Mouse (Mus musculus): ENCODE measurements at regions not wholly inside any gene's neighbourhood (a gene's known extent, or its start where the extent isn't known, plus 50 kb on each side); places are given as distances from the start of the nearest gene placed in this dataset.
A peak's percentile ranks its signal among the peaks of the same experiment; 100 is the strongest.

DNA sequence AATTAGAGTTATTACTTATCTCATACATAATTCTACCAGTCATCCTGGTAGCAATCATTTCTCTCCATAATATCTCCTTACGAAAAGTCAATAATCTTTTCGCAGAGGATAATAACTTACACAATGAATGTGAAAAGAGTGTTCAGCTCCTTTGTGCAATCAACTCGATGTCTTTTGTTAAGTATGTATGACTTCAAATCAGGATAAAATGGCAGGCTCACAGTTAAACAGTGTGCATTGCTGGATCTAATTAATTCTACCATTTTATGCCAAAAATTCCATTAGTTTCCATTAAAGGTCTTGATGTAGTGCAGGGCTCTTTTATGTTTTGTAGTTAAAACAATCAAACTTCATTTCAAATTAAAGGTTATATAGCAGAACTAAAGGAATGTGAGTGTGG, 239.6 kb upstream of the Robo2 start:
- DNase-seq (ENCODE audit: extremely low spot score in 1 of 2, low spot score in 2 of 2): no peak
- Histone ChIP-seq H3K4me3 (no peak overlapping the region), H3K27ac (no peak overlapping the region)
- no peak for TF ChIP-seq CTCF (IDR thresholded peaks at IDR 0.05)
- intact Hi-C loops (cut with DNase I): no loop called here

DNA sequence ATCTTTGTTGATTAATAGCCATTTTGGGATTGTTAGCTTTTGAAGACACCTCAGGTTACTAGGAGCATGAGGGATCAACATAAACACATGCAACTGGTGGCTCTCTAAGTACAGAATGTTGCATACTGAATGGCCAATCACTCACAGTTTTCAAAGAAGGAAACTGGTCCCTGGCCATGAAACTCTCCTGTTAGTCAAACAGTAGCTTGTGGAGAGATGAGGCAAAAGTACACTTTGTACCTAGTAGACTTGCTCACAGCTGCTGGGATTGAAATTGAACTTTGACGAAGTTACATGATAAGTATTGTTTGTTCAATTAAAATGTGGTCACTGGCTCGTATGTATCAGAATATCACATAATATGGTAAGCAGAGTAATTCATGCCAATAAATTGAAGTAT, 237.6 kb upstream of the Robo2 start:
- no peak for TF ChIP-seq CTCF (IDR thresholded peaks at IDR 0.05)
- intact Hi-C loops (cut with DNase I): no loop called here
- H3K27ac ChIP-seq: no peak overlapping the region
- H3K4me3 ChIP-seq: no peak overlapping the region
- DNase-seq (ENCODE audit: extremely low spot score in 1 of 2, low spot score in 2 of 2): no peak

DNA sequence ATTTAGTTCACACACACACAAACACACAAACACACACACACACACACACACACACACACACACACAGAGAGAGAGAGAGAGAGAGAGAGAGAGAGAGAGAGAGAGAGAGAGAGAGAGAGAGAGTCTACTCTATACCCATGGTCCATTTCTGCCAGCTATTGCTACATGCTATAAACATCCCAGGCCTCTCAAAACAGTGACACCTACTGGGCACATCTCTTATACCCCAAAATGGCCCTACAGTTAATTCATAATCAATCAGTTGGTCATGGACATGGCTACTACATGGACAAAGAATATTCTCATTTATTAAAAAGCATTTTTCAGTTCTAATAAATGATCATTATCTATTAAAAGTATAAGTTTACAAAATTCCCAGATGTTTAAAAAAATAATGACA, 236.8 kb upstream of the Robo2 start:
- DNase-seq (ENCODE audit: extremely low spot score in 1 of 2, low spot score in 2 of 2): no peak
- no peak overlapping the region for H3K27ac ChIP-seq
- peak; percentile 26 for TF ChIP-seq CTCF (IDR thresholded peaks at IDR 0.05)
- no peak overlapping the region for H3K4me3 ChIP-seq
- intact Hi-C loops (cut with DNase I): no loop called here

GRCm38 (mm10) chr16:74644750-74645366, 233.2 kb upstream of the Robo2 start:
- TF ChIP-seq CTCF (IDR thresholded peaks at IDR 0.05): no peak
- Histone ChIP-seq H3K4me3 (no peak overlapping the region), H3K27ac (no peak overlapping the region)
- DNase-seq (ENCODE audit: extremely low spot score in 1 of 2, low spot score in 2 of 2): no peak
- intact Hi-C loops (cut with DNase I): no loop called here

GRCm38 (mm10) chr16:74639805-74640204, 228.2 kb upstream of the Robo2 start:
- no peak for DNase-seq (ENCODE audit: extremely low spot score in 1 of 2, low spot score in 2 of 2)
- no peak overlapping the region for H3K27ac ChIP-seq
- no peak overlapping the region for H3K4me3 ChIP-seq
- intact Hi-C loops (cut with DNase I): no loop called here
- TF ChIP-seq CTCF (IDR thresholded peaks at IDR 0.05): no peak

DNA sequence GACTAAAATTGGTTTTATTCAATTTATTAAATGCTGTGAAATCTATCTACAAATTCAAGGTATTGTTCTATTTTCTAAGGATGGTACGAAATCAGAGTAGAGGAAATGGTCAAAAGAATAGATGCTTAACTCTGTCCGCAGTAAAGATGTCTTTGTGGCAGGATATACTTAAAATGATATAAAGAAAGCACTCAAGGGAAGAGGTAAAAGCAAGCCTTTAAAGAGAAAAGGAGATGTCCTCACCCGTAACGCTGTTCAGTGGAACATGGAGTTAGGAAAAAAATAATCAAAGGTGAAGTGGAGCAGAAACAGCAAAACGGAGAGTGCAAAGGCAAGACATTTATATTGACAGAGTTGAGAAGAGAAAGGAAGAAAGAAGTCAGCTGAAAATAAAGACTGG, 226.0 kb upstream of the Robo2 start:
- no peak for DNase-seq (ENCODE audit: extremely low spot score in 1 of 2, low spot score in 2 of 2)
- intact Hi-C loops (cut with DNase I): no loop called here
- no peak for TF ChIP-seq CTCF (IDR thresholded peaks at IDR 0.05)
- no peak overlapping the region for H3K4me3 ChIP-seq
- H3K27ac ChIP-seq: no peak overlapping the region

- Histone ChIP-seq H3K4me3 (no peak overlapping the region), H3K27ac (no peak overlapping the region)
- DNase-seq (ENCODE audit: extremely low spot score in 1 of 2, low spot score in 2 of 2): no peak
- intact Hi-C loops (cut with DNase I): no loop called here
- TF ChIP-seq CTCF (IDR thresholded peaks at IDR 0.05): no peak
These were observed 214.2 kb upstream of the Robo2 start for GRCm38 (mm10) chr16:74625783-74626182.

GRCm38 (mm10) chr16:74612072-74612471, 200.4 kb upstream of the Robo2 start:
- no peak overlapping the region for H3K4me3 ChIP-seq
- no peak for DNase-seq (ENCODE audit: extremely low spot score in 1 of 2, low spot score in 2 of 2)
- no peak for TF ChIP-seq CTCF (IDR thresholded peaks at IDR 0.05)
- intact Hi-C loops (cut with DNase I): no loop called here
- H3K27ac ChIP-seq: no peak overlapping the region

DNA sequence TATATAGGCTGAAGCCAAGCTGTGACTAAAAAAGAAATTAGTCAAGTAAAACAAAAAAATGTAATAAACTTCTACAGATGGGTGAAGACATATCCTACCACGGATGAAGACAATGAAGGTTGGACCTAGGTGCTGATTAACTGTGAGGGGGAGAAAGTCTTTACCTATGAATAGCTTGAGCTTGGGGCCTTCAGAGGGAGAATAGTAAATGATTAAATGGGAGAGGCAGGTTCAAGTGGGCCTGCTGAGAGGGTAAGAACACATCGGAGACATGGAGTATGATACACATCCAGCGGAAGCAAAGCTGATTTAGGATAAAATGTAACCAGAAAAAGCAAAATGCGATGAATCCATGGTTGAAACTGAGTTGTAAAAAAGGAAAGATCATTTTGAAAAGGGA, 197.9 kb upstream of the Robo2 start:
- no peak for TF ChIP-seq CTCF (IDR thresholded peaks at IDR 0.05)
- Histone ChIP-seq H3K27ac (no peak overlapping the region), H3K4me3 (no peak overlapping the region)
- no peak for DNase-seq (ENCODE audit: extremely low spot score in 1 of 2, low spot score in 2 of 2)
- intact Hi-C loops (cut with DNase I): no loop called here

- no peak overlapping the region for H3K4me3 ChIP-seq
- H3K27ac ChIP-seq: no peak overlapping the region
- TF ChIP-seq CTCF (IDR thresholded peaks at IDR 0.05): no peak
- intact Hi-C loops (cut with DNase I): no loop called here
- DNase-seq (ENCODE audit: extremely low spot score in 1 of 2, low spot score in 2 of 2): no peak
These were observed 186.7 kb upstream of the Robo2 start for GRCm38 (mm10) chr16:74598361-74598760.

GRCm38 (mm10) chr16:74597735-74598340, 186.2 kb upstream of the Robo2 start:
- no peak for DNase-seq (ENCODE audit: extremely low spot score in 1 of 2, low spot score in 2 of 2)
- Histone ChIP-seq H3K4me3 (no peak overlapping the region), H3K27ac (no peak overlapping the region)
- TF ChIP-seq CTCF (IDR thresholded peaks at IDR 0.05): no peak
- intact Hi-C loops (cut with DNase I): no loop called here

DNA sequence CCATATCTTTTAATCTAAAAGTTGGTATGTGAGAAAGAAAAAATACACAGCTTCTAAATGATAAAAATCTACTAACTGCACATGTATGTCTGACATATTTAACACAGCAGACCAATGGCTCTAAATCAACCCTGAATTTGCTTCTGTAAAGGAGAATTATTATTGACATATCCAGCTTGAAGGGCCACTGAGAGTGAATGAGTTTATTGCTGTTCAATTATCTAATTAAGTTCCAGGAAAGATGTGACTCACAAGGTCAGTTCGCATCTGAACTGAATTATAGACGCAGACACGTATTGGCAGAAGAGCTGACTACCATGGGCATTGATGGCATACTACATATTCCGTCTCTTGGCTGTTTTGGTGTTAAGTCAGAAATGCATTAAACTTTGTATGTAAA, 180.3 kb upstream of the Robo2 start:
- intact Hi-C loops (cut with DNase I): no loop called here
- Histone ChIP-seq H3K4me3 (no peak overlapping the region), H3K27ac (no peak overlapping the region)
- DNase-seq (ENCODE audit: extremely low spot score in 1 of 2, low spot score in 2 of 2): no peak
- TF ChIP-seq CTCF (IDR thresholded peaks at IDR 0.05): no peak

Measured in left cerebral cortex, adult 2 months (tissue).